Mouse (Mus musculus) left cerebral cortex, postnatal 14 days (tissue): ENCODE data around the gene Ddx23. TPM values are rescaled to one million over a fixed set of nuclear protein-coding genes. Genes with fewer than 3 reads are reported as not detected.

Experiments used
- DNase-seq, 2 experiments: peaks; one replicate each; pipeline ENCODE4 v3.0.0; 2021 to 2022; ENCODE audit warnings: low spot score in 2 of 2, mixed read lengths in 1 of 2
- intact Hi-C: fragments of 180-260 bp; cut with DNase I; formaldehyde crosslinking; loops from one replicate; pipeline ENCODE4 v1.15.1; 2025
- total RNA-seq, 2 experiments: library from RNA; stranded (reverse); gene quantifications; 2 replicates each; pipeline ENCODE4 v1.2.3; 2021

Ddx23 gene
- total RNA-seq, 2 experiments from 2014 or later = 56.0 to 57.6 TPM

- peak; percentile 76 to 79 for DNase-seq
- intact Hi-C loops = no loop called here
Measured at GRCm38 (mm10) chr15:98636517-98636916, 26.2 kb downstream of the Ddx23 start.

- no peak for DNase-seq
- intact Hi-C loops = no loop called here
Measured at GRCm38 (mm10) chr15:98635291-98635841, 27.3 kb downstream of the Ddx23 start.

GRCm38 (mm10) chr15:98634541-98635081, 28.1 kb downstream of the Ddx23 start:
- DNase-seq = peak; percentile 80 to 84
- intact Hi-C loops = loop anchor here (1.0 kb wide), 1 partner anchor 28 kb away; the partner anchor contains the start of gene Ddx23

GRCm38 (mm10) chr15:98633822-98634470, 28.7 kb downstream of the Ddx23 start:
- peak in 1 of 2 experiments; percentile 37 for DNase-seq
- intact Hi-C loops = loop anchor here (1.0 kb wide), 1 partner anchor 28 kb away; the partner anchor contains the start of gene Ddx23

GRCm38 (mm10) chr15:98632921-98633320, 29.8 kb downstream of the Ddx23 start:
- no peak for DNase-seq
- intact Hi-C loops = no loop called here

- intact Hi-C loops = no loop called here
- peak; percentile 74 to 75 for DNase-seq
Measured at GRCm38 (mm10) chr15:98632107-98632744, 30.5 kb downstream of the Ddx23 start.

GRCm38 (mm10) chr15:98631493-98631892, 31.2 kb downstream of the Ddx23 start:
- intact Hi-C loops = no loop called here
- peak; percentile 59 to 79 for DNase-seq

- DNase-seq = no peak
- intact Hi-C loops = no loop called here
Measured at GRCm38 (mm10) chr15:98630540-98630939, 32.2 kb downstream of the Ddx23 start, which contains the start of gene Cacnb3. TSS of gene Cacnb3 (plus strand) at chr15:98630840.

- intact Hi-C loops = no loop called here
- DNase-seq = no peak
Measured at GRCm38 (mm10) chr15:98629464-98629863, 33.2 kb downstream of the Ddx23 start.

GRCm38 (mm10) chr15:98628589-98629254, 34.0 kb downstream of the Ddx23 start:
- DNase-seq = no peak
- intact Hi-C loops = no loop called here

GRCm38 (mm10) chr15:98626487-98627212, 36.0 kb downstream of the Ddx23 start:
- no peak for DNase-seq
- intact Hi-C loops = no loop called here

- DNase-seq = no peak
- intact Hi-C loops = no loop called here
Measured at GRCm38 (mm10) chr15:98626078-98626477, 36.6 kb downstream of the Ddx23 start.

- DNase-seq = no peak
- intact Hi-C loops = no loop called here
Measured at GRCm38 (mm10) chr15:98623361-98623821, 39.3 kb downstream of the Ddx23 start.

GRCm38 (mm10) chr15:98622721-98623120, 40.0 kb downstream of the Ddx23 start:
- no peak for DNase-seq
- intact Hi-C loops = no loop called here

GRCm38 (mm10) chr15:98622199-98622598, 40.5 kb downstream of the Ddx23 start:
- DNase-seq = no peak
- intact Hi-C loops = no loop called here

GRCm38 (mm10) chr15:98617176-98617537, 45.5 kb downstream of the Ddx23 start:
- DNase-seq = peak; percentile 74 to 75
- intact Hi-C loops = loop anchor here (1.0 kb wide), 1 partner anchor 37 kb away; no protein-coding TSS in a partner anchor

- no peak for DNase-seq
- intact Hi-C loops = loop anchor here (1.0 kb wide), 1 partner anchor 36 kb away; no protein-coding TSS in a partner anchor
Measured at GRCm38 (mm10) chr15:98616362-98617175, 46.1 kb downstream of the Ddx23 start.

GRCm38 (mm10) chr15:98615751-98616150, 46.9 kb downstream of the Ddx23 start:
- no peak for DNase-seq
- intact Hi-C loops = no loop called here
